Mouse (Mus musculus): ENCODE measurements around the gene Nol6.

DNA sequence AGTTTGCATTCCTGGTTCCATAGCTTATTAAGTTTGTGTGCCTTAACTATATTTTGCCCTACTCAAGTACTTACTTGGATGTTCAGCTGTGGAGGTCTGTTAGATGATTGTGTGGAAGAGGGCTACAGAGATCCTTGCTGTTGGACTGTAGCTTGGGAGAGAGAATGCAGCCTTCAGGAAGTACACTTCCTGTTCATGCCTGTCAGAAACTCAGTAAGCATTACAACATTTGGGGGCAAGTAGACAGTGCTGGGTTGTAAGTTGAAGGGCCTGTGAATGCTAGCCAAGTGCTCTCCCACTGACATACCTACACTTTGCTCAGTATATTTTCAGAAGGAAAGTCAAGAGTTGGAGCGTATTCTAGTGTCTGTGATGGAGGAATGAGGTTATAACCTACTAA is 34.0 kb upstream of the Nol6 start:
- TF ChIP-seq CTCF (IDR thresholded peaks at IDR 0.05; ENCODE audit: borderline replicate concordance, control insufficient read depth, extremely low read depth, insufficient read depth, low read length, poor library complexity) (no peak), POLR2A (IDR thresholded peaks at IDR 0.05; ENCODE audit: control insufficient read depth, extremely low read depth, insufficient read depth, low read length, poor library complexity) (no peak)
